Mouse (Mus musculus) ES-Bruce4 (cell line): ENCODE data around the gene Rps6ka1. TPM values are rescaled to one million over a fixed set of nuclear protein-coding genes. Genes with fewer than 3 reads are reported as not detected.

Experiments
- H3K27ac ChIP-seq: 2 replicates; pipeline ENCODE4 v1.5.1; 2012; ENCODE audit warnings: low read length, inconsistent platforms; ENCODE audit not compliant: insufficient read depth
- H3K27me3 ChIP-seq: 2 replicates; pipeline ENCODE4 v1.6.1; 2012; ENCODE audit warnings: mild to moderate bottlenecking, low read length, inconsistent platforms; ENCODE audit not compliant: control insufficient read depth, poor library complexity, insufficient read depth, severe bottlenecking
- H3K36me3 ChIP-seq: 2 replicates; pipeline ENCODE4 v1.6.1; 2012; ENCODE audit warnings: inconsistent platforms, mild to moderate bottlenecking, low read length, moderate library complexity; ENCODE audit not compliant: control insufficient read depth, poor library complexity, insufficient read depth, severe bottlenecking
- H3K4me1 ChIP-seq: one replicate; pipeline ENCODE4 v1.8.1; 2011; ENCODE audit warnings: low read length; ENCODE audit not compliant: control insufficient read depth, insufficient read depth
- H3K4me3 ChIP-seq: 2 replicates; pipeline ENCODE4 v1.5.1; 2011; ENCODE audit warnings: low read depth, mild to moderate bottlenecking, low read length
- H3K9ac ChIP-seq: 2 replicates; pipeline ENCODE4 v1.6.1; 2012; ENCODE audit warnings: low read depth, mild to moderate bottlenecking, inconsistent platforms; ENCODE audit not compliant: poor library complexity, severe bottlenecking
- H3K9me3 ChIP-seq: replicated peaks from 2 replicates; pipeline ENCODE4 v1.6.1; 2012; ENCODE audit warnings: mild to moderate bottlenecking, low read length, inconsistent platforms; ENCODE audit not compliant: control insufficient read depth, poor library complexity, insufficient read depth, severe bottlenecking
- CTCF ChIP-seq: IDR thresholded peaks from one replicate; pipeline ENCODE4 v1.8.1; 2011; ENCODE audit warnings: low read depth, low read length
- EP300 ChIP-seq: IDR thresholded peaks from 2 replicates; pipeline ENCODE4 v1.6.1; 2011; ENCODE audit warnings: low read depth, low read length; ENCODE audit not compliant: insufficient read depth
- POLR2A ChIP-seq: IDR thresholded peaks from one replicate; pipeline ENCODE4 v1.8.1; 2011; ENCODE audit warnings: low read length; ENCODE audit not compliant: insufficient read depth
- polyA plus RNA-seq: library from polyadenylated mRNA; stranded (reverse); fragments of >200 nt; gene quantifications from 2 replicates; pipeline ENCODE4 v1.2.4, GENCODE M21; 2011; ENCODE audit warnings: low read depth; ENCODE audit not compliant: missing spikeins, insufficient read depth, insufficient read length

The Rps6ka1 gene
- polyA plus RNA-seq, 1 experiment: 86.4 TPM

GRCm38 (mm10) chr4:133800589-133800988 lies 87.0 kb downstream of the Rps6ka1 start:
- H3K9ac ChIP-seq: no peak overlapping the region
- TF ChIP-seq POLR2A (no peak), CTCF (no peak), EP300 (peak; percentile 66)
- H3K4me3 ChIP-seq: no peak overlapping the region
- H3K27ac ChIP-seq: no peak overlapping the region
- no peaks in the 10 kb centered on the region for H3K27me3 ChIP-seq
- H3K36me3 ChIP-seq: no peaks in the 10 kb centered on the region
- peaks cover 4% of the 10 kb centered on the region for H3K4me1 ChIP-seq
- no peaks in the 10 kb centered on the region for H3K9me3 ChIP-seq

Other genes starting within 250 kb of the Rps6ka1 start
- 34.4 and 43.8 TPM in 2 replicates for gene Zdhhc18, start 237.6 kb downstream of the Rps6ka1 start, polyA plus RNA-seq
- gene Pigv, start 215.2 kb downstream of the Rps6ka1 start, polyA plus RNA-seq: 12.8 and 15.2 TPM in 2 replicates
- gene Arid1a, start 131.0 kb downstream of the Rps6ka1 start, polyA plus RNA-seq: 119 and 123 TPM in 2 replicates
- 253 and 257 TPM in 2 replicates for gene Hmgn2, start 80.9 kb upstream of the Rps6ka1 start, polyA plus RNA-seq
- 18.5 and 23.5 TPM in 2 replicates for gene Dhdds, start 113.1 kb upstream of the Rps6ka1 start, polyA plus RNA-seq
- gene Lin28a, start 131.0 kb upstream of the Rps6ka1 start, polyA plus RNA-seq: 201 and 217 TPM in 2 replicates
- not detected in 2 replicates for gene Zfp683, start 166.0 kb upstream of the Rps6ka1 start, polyA plus RNA-seq
- gene Crybg2, start 173.0 kb upstream of the Rps6ka1 start, polyA plus RNA-seq: 19.2 and 26.1 TPM in 2 replicates
- gene Cd52, start 207.3 kb upstream of the Rps6ka1 start, polyA plus RNA-seq: not detected in 2 replicates
- 10.4 and 11.6 TPM in 2 replicates for gene Ubxn11, start 214.8 kb upstream of the Rps6ka1 start, polyA plus RNA-seq
- gene Sh3bgrl3, start 241.0 kb upstream of the Rps6ka1 start, polyA plus RNA-seq: 105 and 106 TPM in 2 replicates